Comparison of ENCODE assay signal across 22 mouse cellular contexts in genomic region chr5:108562483-108562882, GRCm38 (mm10). TPM values are rescaled to one million over a fixed set of nuclear protein-coding genes. Genes with fewer than 3 reads are reported as not detected.
DNase-seq lines count a peak whose midpoint lies in the region; ATAC-seq and TF ChIP-seq lines count a peak whose summit lies in the region.
"Had no signal": no experiment of that assay in that cellular context is flagged by ENCODE, and none has a peak within 500 bp of the region (broad histone marks: within the 10 kb centered on the region; RNA-seq: fewer than 3 reads in every experiment).

No protein-coding gene starts in this region.

- H3K9me3 ChIP-seq in kidney, embryonic 16.5 days (ENCODE audit: low read length) = no peaks in the 10 kb centered on the region
- H3K9me3 ChIP-seq in liver, embryonic 12.5 days (replicated peaks) = no peaks in the 10 kb centered on the region
- H3K9me3 ChIP-seq in intestine, embryonic 15.5 days = no peaks in the 10 kb centered on the region
- H3K9me3 ChIP-seq in intestine, embryonic 16.5 days (ENCODE audit: control insufficient read depth, low read length) = no peaks in the 10 kb centered on the region
- H3K9me3 ChIP-seq: embryonic facial prominence, embryonic 10.5 days; embryonic facial prominence, embryonic 12.5 days; forebrain, embryonic 13.5 days; forebrain, embryonic 15.5 days had no signal

- ATAC-seq in kidney, embryonic 16.5 days (ENCODE audit: low FRiP score, low TSS enrichment) = no peak
- ATAC-seq in liver, embryonic 12.5 days = no peak
- peak; percentile 73; the same call in 1 of the 2 replicates for ATAC-seq in intestine, embryonic 15.5 days
- ATAC-seq in intestine, embryonic 16.5 days = peak; percentile 80
- ATAC-seq: forebrain, embryonic 13.5 days; forebrain, embryonic 15.5 days had no signal

- no peak overlapping the region for H3K4me3 ChIP-seq in kidney, adult 2 months (ENCODE audit: insufficient read depth, low read depth, low read length)
- H3K4me3 ChIP-seq in kidney, embryonic 16.5 days (ENCODE audit: low read length) = no peak overlapping the region
- no peak overlapping the region for H3K4me3 ChIP-seq in liver, adult 2 months (ENCODE audit: insufficient read depth, low read depth, low read length)
- H3K4me3 ChIP-seq in liver, embryonic 12.5 days = no peak overlapping the region
- no peak overlapping the region for H3K4me3 ChIP-seq in intestine, embryonic 15.5 days (replicated peaks)
- H3K4me3 ChIP-seq in intestine, embryonic 16.5 days (ENCODE audit: low read length) = no peak overlapping the region
- H3K4me3 ChIP-seq: embryonic facial prominence, embryonic 10.5 days; embryonic facial prominence, embryonic 12.5 days; forebrain, embryonic 13.5 days; forebrain, embryonic 15.5 days had no signal

- TF ChIP-seq POLR2A in kidney, adult 2 months (IDR thresholded peaks at IDR 0.05; ENCODE audit: low read depth, low read length) = no peak
- TF ChIP-seq POLR2A in liver, adult 2 months (IDR thresholded peaks at IDR 0.05; ENCODE audit: extremely low read depth, insufficient read depth, low read length) = no peak

- H3K27ac ChIP-seq in kidney, adult 2 months (ENCODE audit: insufficient read depth, low read depth, low read length) = no peak overlapping the region
- H3K27ac ChIP-seq in kidney, embryonic 16.5 days (ENCODE audit: low read length) = no peak overlapping the region
- H3K27ac ChIP-seq in liver, adult 2 months (replicated peaks; ENCODE audit: insufficient read depth, low read depth, low read length) = no peak overlapping the region
- no peak overlapping the region for H3K27ac ChIP-seq in liver, embryonic 12.5 days
- H3K27ac ChIP-seq in intestine, embryonic 15.5 days = no peak overlapping the region
- no peak overlapping the region for H3K27ac ChIP-seq in intestine, embryonic 16.5 days (ENCODE audit: low read length)
- H3K27ac ChIP-seq: embryonic facial prominence, embryonic 10.5 days; embryonic facial prominence, embryonic 12.5 days; forebrain, embryonic 13.5 days; forebrain, embryonic 15.5 days had no signal

- TF ChIP-seq CTCF in kidney, adult 2 months (conservative IDR thresholded peaks at IDR 0.05; ENCODE audit: insufficient read depth, insufficient read length, low read depth, low read length) = no peak
- TF ChIP-seq CTCF in liver, adult 2 months (IDR thresholded peaks at IDR 0.05; ENCODE audit: low read depth, low read length) = no peak

- DNase-seq in kidney, adult 2 months = peak; percentile 27
- peak; percentile 44 for DNase-seq in liver, adult 2 months (ENCODE audit: extremely low read depth, low read depth, low spot score)
- no peak for DNase-seq in adrenal gland, postnatal 36 days
- DNase-seq in retina, postnatal 1 day = no peak
- DNase-seq: adrenal gland, adult 2 months; adrenal gland, postnatal 10 days; adrenal gland, postnatal 25 days; cerebellum, adult 11-12 months; cerebellum, adult 2 months; cerebellum, adult 9-10 months; cerebellum, postnatal 10 days; cerebellum, postnatal 25 days had no signal

- no peaks in the 10 kb centered on the region for H3K36me3 ChIP-seq in kidney, adult 2 months (ENCODE audit: control insufficient read depth, insufficient read depth, low read length)
- no peaks in the 10 kb centered on the region for H3K36me3 ChIP-seq in kidney, embryonic 16.5 days (ENCODE audit: insufficient read depth, low read length)
- no peaks in the 10 kb centered on the region; the same call in 1 of the 2 replicates for H3K36me3 ChIP-seq in liver, adult 2 months (ENCODE audit: control insufficient read depth, insufficient read depth, low read length)
- peaks cover 6% of the 10 kb centered on the region for H3K36me3 ChIP-seq in liver, embryonic 12.5 days
- 0 out of 2 replicates have a peak, but pooled peaks cover 1% of the 10 kb centered on the region for H3K36me3 ChIP-seq in intestine, embryonic 15.5 days
- 0 out of 2 replicates have a peak, but pooled peaks cover 3% of the 10 kb centered on the region for H3K36me3 ChIP-seq in intestine, embryonic 16.5 days (ENCODE audit: control insufficient read depth, insufficient read depth, low read length)

- no peaks in the 10 kb centered on the region for H3K27me3 ChIP-seq in kidney, adult 2 months (replicated peaks; ENCODE audit: control insufficient read depth, insufficient read depth, low read length)
- H3K27me3 ChIP-seq in kidney, embryonic 16.5 days (ENCODE audit: insufficient read depth, low read length) = no peaks in the 10 kb centered on the region
- H3K27me3 ChIP-seq in liver, adult 2 months (ENCODE audit: control insufficient read depth, insufficient read depth, low read length) = no peaks in the 10 kb centered on the region
- 0 out of 2 replicates have a peak, but pooled peaks cover 10% of the 10 kb centered on the region for H3K27me3 ChIP-seq in liver, embryonic 12.5 days (replicated peaks)
- no peaks in the 10 kb centered on the region for H3K27me3 ChIP-seq in intestine, embryonic 15.5 days (replicated peaks)
- no peaks in the 10 kb centered on the region for H3K27me3 ChIP-seq in intestine, embryonic 16.5 days (replicated peaks; ENCODE audit: control insufficient read depth, insufficient read depth, low read length)
- H3K27me3 ChIP-seq: embryonic facial prominence, embryonic 12.5 days; forebrain, embryonic 13.5 days; forebrain, embryonic 15.5 days had no signal

- 44% methylated on average over 2 of the region's 2 CpGs for WGBS in kidney, adult 2 months
- WGBS in kidney, embryonic 16.5 days = 73% methylated on average over 2 of the region's 2 CpGs
- WGBS in liver, adult 2 months = 74% methylated on average over 2 of the region's 2 CpGs
- 63% methylated on average over 2 of the region's 2 CpGs for WGBS in liver, embryonic 12.5 days (ENCODE audit: insufficient replicate concordance)
- 73% methylated on average over 2 of the region's 2 CpGs for whole genome bisulfite sequencing in intestine, embryonic 15.5 days
- whole genome bisulfite sequencing in intestine, embryonic 16.5 days = 69% methylated on average over 2 of the region's 2 CpGs

- H3K4me2 ChIP-seq in kidney, embryonic 16.5 days (replicated peaks; ENCODE audit: low read depth, low read length) = no peak overlapping the region
- H3K4me2 ChIP-seq in liver, embryonic 12.5 days = no peak overlapping the region
- H3K4me2 ChIP-seq in intestine, embryonic 15.5 days (replicated peaks) = no peak overlapping the region
- H3K4me2 ChIP-seq in intestine, embryonic 16.5 days (ENCODE audit: low read depth, low read length) = no peak overlapping the region
- H3K4me2 ChIP-seq: embryonic facial prominence, embryonic 12.5 days; forebrain, embryonic 13.5 days; forebrain, embryonic 15.5 days had no signal

- no peak overlapping the region for H3K9ac ChIP-seq in kidney, embryonic 16.5 days (replicated peaks; ENCODE audit: low read length)
- no peak overlapping the region for H3K9ac ChIP-seq in liver, adult 2 months (ENCODE audit: low read depth, low read length)
- no peak overlapping the region for H3K9ac ChIP-seq in liver, embryonic 12.5 days
- no peak overlapping the region for H3K9ac ChIP-seq in intestine, embryonic 15.5 days
- no peak overlapping the region for H3K9ac ChIP-seq in intestine, embryonic 16.5 days (ENCODE audit: low read depth, low read length)
- H3K9ac ChIP-seq: embryonic facial prominence, embryonic 12.5 days; forebrain, embryonic 13.5 days; forebrain, embryonic 15.5 days had no signal

- no peaks in the 10 kb centered on the region for H3K79me2 ChIP-seq in liver, adult 2 months (ENCODE audit: control insufficient read depth, insufficient read depth, low read length)

- no peaks in the 10 kb centered on the region; the same call in 1 of the 2 replicates for H3K4me1 ChIP-seq in kidney, adult 2 months (ENCODE audit: control insufficient read depth, insufficient read depth, low read length)
- no peaks in the 10 kb centered on the region for H3K4me1 ChIP-seq in kidney, embryonic 16.5 days (ENCODE audit: insufficient read depth, low read length)
- H3K4me1 ChIP-seq in liver, adult 2 months (ENCODE audit: control insufficient read depth, insufficient read depth, low read length) = no peaks in the 10 kb centered on the region; the same call in 1 of the 2 replicates
- no peaks in the 10 kb centered on the region for H3K4me1 ChIP-seq in liver, embryonic 12.5 days
- H3K4me1 ChIP-seq in intestine, embryonic 15.5 days (replicated peaks) = no peaks in the 10 kb centered on the region
- H3K4me1 ChIP-seq in intestine, embryonic 16.5 days (ENCODE audit: control insufficient read depth, insufficient read depth, low read length) = no peaks in the 10 kb centered on the region
- H3K4me1 ChIP-seq: embryonic facial prominence, embryonic 10.5 days; embryonic facial prominence, embryonic 12.5 days; forebrain, embryonic 13.5 days; forebrain, embryonic 15.5 days had no signal

RNA-seq across cellular contexts. Expression of gene Cplx1, which starts 12.7 kb away (rescaled TPM):
- 0.26 and 0.59 TPM in 2 replicates for polyA plus RNA-seq in kidney, adult 2 months (2012; rRNA removed)
- 0.44 and 1.1 TPM in 2 replicates for polyA plus RNA-seq in kidney, embryonic 16.5 days (2015; fragmentation: Nextera tagmentation; extraction: Ambion mirVana)
- not detected in 2 replicates for total RNA-seq in liver, adult 2 months (2014; rRNA removed)
- not detected in 2 replicates for polyA plus RNA-seq in liver, adult 2 months (2012; rRNA removed)
- 0.07 TPM in 1 of 2 replicates, not detected in the other for polyA plus RNA-seq in liver, embryonic 12.5 days (2016; fragmentation: Nextera tagmentation; extraction: Ambion mirVana)
- 3.0 and 3.3 TPM in 2 replicates for polyA plus RNA-seq in intestine, embryonic 15.5 days (2015; fragmentation: Nextera tagmentation; extraction: Ambion mirVana)
- polyA plus RNA-seq in intestine, embryonic 16.5 days (2015; fragmentation: Nextera tagmentation; extraction: Ambion mirVana) = 2.3 and 2.7 TPM in 2 replicates
- total RNA-seq in adrenal gland, postnatal 36 days (2021) = 1 to 10 TPM; 1.9 to 2.1 TPM
- total RNA-seq: MEL had no signal
- polyA plus RNA-seq: C2C12 had no signal

Comparison
In these comparisons a context has a peak if more than half of its experiments do, and no peak if none do; other contexts are left out.
1. DNase-seq: peak in kidney, adult 2 months (single experiment) and liver, adult 2 months (single experiment); none in adrenal gland, postnatal 36 days (0 of 2) and retina, postnatal 1 day (single experiment).
2. ATAC-seq: peak in intestine, embryonic 15.5 days (single experiment) and intestine, embryonic 16.5 days (single experiment); none in kidney, embryonic 16.5 days (single experiment) and liver, embryonic 12.5 days (single experiment).